Mouse (Mus musculus) layer of hippocampus, adult 18-20 months (tissue): ENCODE data around the gene Gm44973. TPM values are rescaled to one million over a fixed set of nuclear protein-coding genes. Genes with fewer than 3 reads are reported as not detected.
A peak's percentile ranks its signal among the peaks of the same experiment; 100 is the strongest.

ENCODE experiments used
- DNase-seq, 2 experiments: peaks; one replicate each; pipeline ENCODE4 v3.0.0; 2022; ENCODE audit warnings: low spot score in 2 of 2
- total RNA-seq, 2 experiments: library from RNA; stranded (reverse); gene quantifications; 2 replicates each; pipeline ENCODE4 v1.2.3; 2021

Gene Gm44973
- total RNA-seq, 2 experiments from 2014 or later = not detected

- DNase-seq = peak; percentile 97
Observed at GRCm38 (mm10) chr7:5080010-5080751, 64.9 kb downstream of the Gm44973 start, which contains the start of gene Epn1. TSS of gene Epn1 (plus strand) at chr7:5080235.

GRCm38 (mm10) chr7:5080815-5081214, 65.5 kb downstream of the Gm44973 start:
- DNase-seq = no peak

GRCm38 (mm10) chr7:5081241-5081640, 65.9 kb downstream of the Gm44973 start:
- peak in 1 of 2 experiments; percentile 50 for DNase-seq

- no peak for DNase-seq
Observed at GRCm38 (mm10) chr7:5081939-5082338, 66.6 kb downstream of the Gm44973 start.

Other genes starting within 250 kb of the Gm44973 start
- gene Fam71e2, start 244.2 kb upstream of the Gm44973 start, total RNA-seq = not detected
- gene Il11, start 232.6 kb upstream of the Gm44973 start, total RNA-seq = under 1 TPM; 0.15 to 0.27 TPM
- not detected for gene Tmem190, start 232.6 kb upstream of the Gm44973 start, total RNA-seq
- gene Tmem238, start 225.8 kb upstream of the Gm44973 start, total RNA-seq = 1 to 10 TPM; 2.8 to 2.9 TPM
- gene Rpl28, start 222.6 kb upstream of the Gm44973 start, total RNA-seq = 100 to 1,000 TPM; 474 to 485 TPM
- 100 to 1,000 TPM; 102 to 121 TPM for gene Ube2s, start 202.9 kb upstream of the Gm44973 start, total RNA-seq
- 100 to 1,000 TPM; 150 to 162 TPM for gene Shisa7, start 170.8 kb upstream of the Gm44973 start, total RNA-seq
- gene Isoc2b, start 145.2 kb upstream of the Gm44973 start, total RNA-seq = 1 to 10 TPM; 4.4 to 6.3 TPM
- 10 to 100 TPM; 14.9 to 15.9 TPM for gene Isoc2a, start 138.3 kb upstream of the Gm44973 start, total RNA-seq
- under 1 TPM in 1 of 2 experiments, not detected in 1; 0.25 TPM for gene Gm36210, start 109.0 kb upstream of the Gm44973 start, total RNA-seq
- gene Zfp628, start 100.3 kb upstream of the Gm44973 start, total RNA-seq = 10 to 100 TPM; 13.9 to 15.1 TPM
- 100 to 1,000 TPM; 114 to 119 TPM for gene Nat14, start 93.5 kb upstream of the Gm44973 start, total RNA-seq
- gene Ssc5d, start 89.7 kb upstream of the Gm44973 start, total RNA-seq = 1 to 10 TPM; 1.8 to 2.6 TPM
- under 1 TPM; 0.17 to 0.38 TPM for gene Sbk2, start 51.1 kb upstream of the Gm44973 start, total RNA-seq
- 1 to 10 TPM in 1 of 2 experiments, under 1 TPM in 1; 0.62 to 1.0 TPM for gene Sbk3, start 44.3 kb upstream of the Gm44973 start, total RNA-seq
- gene Zfp579, start 19.3 kb upstream of the Gm44973 start, total RNA-seq = 10 to 100 TPM; 27.2 to 34.9 TPM
- gene Zfp524, start 1.1 kb upstream of the Gm44973 start, total RNA-seq = 1 to 10 TPM; 8.4 TPM
- gene Fiz1, start 799 bp upstream of the Gm44973 start, total RNA-seq = 10 to 100 TPM; 20.8 to 24.5 TPM
- gene Zfp865, start 4.9 kb downstream of the Gm44973 start, total RNA-seq = 10 to 100 TPM; 35.9 TPM
- gene Ccdc106, start 5.1 kb downstream of the Gm44973 start, total RNA-seq = 10 to 100 TPM; 60.6 to 68.5 TPM
- under 1 TPM in 1 of 2 experiments, not detected in 1; 0.45 TPM for gene 4632433K11Rik, start 18.6 kb downstream of the Gm44973 start, total RNA-seq
- gene Zfp784, start 22.9 kb downstream of the Gm44973 start, total RNA-seq = 1 to 10 TPM; 4.3 to 5.1 TPM
- gene Zfp580, start 36.0 kb downstream of the Gm44973 start, total RNA-seq = 10 to 100 TPM; 28.7 to 31.7 TPM
- 100 to 1,000 TPM; 181 TPM for gene U2af2, start 46.6 kb downstream of the Gm44973 start, total RNA-seq
- gene Epn1, start 64.7 kb downstream of the Gm44973 start, total RNA-seq = 100 to 1,000 TPM; 558 to 565 TPM
- not detected for gene Rfpl4, start 101.5 kb downstream of the Gm44973 start, total RNA-seq
- gene Rasl2-9, start 110.5 kb downstream of the Gm44973 start, total RNA-seq = not detected
- not detected for gene Vmn1r55, start 134.2 kb downstream of the Gm44973 start, total RNA-seq
- not detected for gene Vmn1r56, start 181.3 kb downstream of the Gm44973 start, total RNA-seq
- gene Vmn1r57, start 203.0 kb downstream of the Gm44973 start, total RNA-seq = not detected